Mouse (Mus musculus) stomach, embryonic 14.5 days (tissue): Measurements from ENCODE around the gene Wrap53. TPM values are rescaled to one million over a fixed set of nuclear protein-coding genes. Genes with fewer than 3 reads are reported as not detected.
A peak's percentile ranks its signal among the peaks of the same experiment; 100 is the strongest.
"Not testable (repeated sequence)": the region's sequence is repeated elsewhere in the genome, so short reads cannot be mapped to it uniquely, and the experiment has no call there.

ENCODE experiments used
- ATAC-seq: fragments of 200-750 bp; cut with Nextera tagmentation; 2 replicates; pipeline ENCODE4 v1.8.0; 2017; ENCODE audit warnings: low read depth, moderate TSS enrichment; ENCODE audit not compliant: insufficient number of reproducible peaks, insufficient read depth, low FRiP score
- H3K27ac ChIP-seq: fragments of 300-500 bp; sonication (generic); 2 replicates; pipeline ENCODE4 v1.5.1; 2014; ENCODE audit warnings: mild to moderate bottlenecking, low read length, moderate library complexity, mixed read lengths
- H3K27me3 ChIP-seq: fragments of 300-500 bp; sonication (generic); 2 replicates; pipeline ENCODE4 v1.6.1; 2014; ENCODE audit warnings: low read length, control low read depth, mixed read lengths; ENCODE audit not compliant: control insufficient read depth, insufficient read depth
- H3K36me3 ChIP-seq: fragments of 300-500 bp; sonication (generic); 2 replicates; pipeline ENCODE4 v1.6.1; 2014; ENCODE audit warnings: mild to moderate bottlenecking, control low read depth, low read length, moderate library complexity, mixed read lengths; ENCODE audit not compliant: control insufficient read depth, insufficient read depth
- H3K4me1 ChIP-seq: fragments of 300-500 bp; sonication (generic); 2 replicates; pipeline ENCODE4 v1.6.1; 2014; ENCODE audit warnings: low read length, control low read depth, mixed read lengths; ENCODE audit not compliant: control insufficient read depth, insufficient read depth
- H3K4me2 ChIP-seq: fragments of 300-500 bp; sonication (generic); replicated peaks from 2 replicates; pipeline ENCODE4 v1.6.1; 2014; ENCODE audit warnings: low read depth, low read length, control low read depth
- H3K4me3 ChIP-seq: fragments of 300-500 bp; sonication (generic); 2 replicates; pipeline ENCODE4 v1.5.1; 2014; ENCODE audit warnings: low read depth, low read length, control low read depth
- H3K9ac ChIP-seq: fragments of 300-500 bp; sonication (generic); replicated peaks from 2 replicates; pipeline ENCODE4 v1.6.1; 2014; ENCODE audit warnings: low read depth, mild to moderate bottlenecking, control low read depth, low read length, moderate library complexity, mixed read lengths
- H3K9me3 ChIP-seq: fragments of 300-500 bp; sonication (generic); 2 replicates; pipeline ENCODE4 v1.6.1; 2016; ENCODE audit warnings: low read depth, low read length, control low read depth; ENCODE audit not compliant: control insufficient read depth
- whole genome bisulfite sequencing: fragments of 180-500 bp; shearing (Covaris S2); extraction: QIAGEN DNeasy Blood & Tissue Kit; methylation state at CpG from one replicate; pipeline ENCODE4 v1.1.7; 2014; 5-methylcytosine and 5-hydroxymethylcytosine counted together
- polyA plus RNA-seq: library from polyadenylated mRNA; unstranded; fragments of >200 nt; fragmentation: Nextera tagmentation; extraction: Ambion mirVana; gene quantifications from 2 replicates; pipeline ENCODE4 v1.2.1, GENCODE M21; 2014

Gene Wrap53
- 22.1 and 23.1 TPM in 2 replicates for polyA plus RNA-seq

DNA sequence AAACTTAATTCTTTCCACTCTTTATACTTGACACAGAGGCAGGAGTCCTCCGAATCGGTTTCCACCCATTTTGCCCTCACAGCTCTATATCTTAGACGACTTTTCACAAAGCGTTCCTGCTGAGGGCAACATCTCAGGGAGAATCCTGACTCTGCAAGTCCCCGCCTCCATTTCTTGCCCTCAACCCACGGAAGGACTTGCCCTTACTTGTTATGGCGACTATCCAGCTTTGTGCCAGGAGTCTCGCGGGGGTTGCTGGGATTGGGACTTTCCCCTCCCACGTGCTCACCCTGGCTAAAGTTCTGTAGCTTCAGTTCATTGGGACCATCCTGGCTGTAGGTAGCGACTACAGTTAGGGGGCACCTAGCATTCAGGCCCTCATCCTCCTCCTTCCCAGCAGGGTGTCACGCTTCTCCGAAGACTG is at the start of gene Wrap53, which contains the start of gene Trp53:
Gene Wrap53, minus strand, starts transcription at position 165 of the 424 bp plus-strand sequence.
Gene Trp53, plus strand, starts transcription at position 269 of the 424 bp plus-strand sequence.
- ATAC-seq, result peak; percentile 76
- Histone ChIP-seq H3K4me2 (peak within 1 kb of the TSS; percentile 95), H3K27ac (peak within 1 kb of the TSS; percentile 96), H3K36me3 (peaks cover 13% of the 10 kb centered on the region; the same call in 1 of the 2 replicates), H3K9me3 (no peaks in the 10 kb centered on the region), H3K4me3 (peak within 1 kb of the TSS; percentile 53), H3K27me3 (no peaks in the 10 kb centered on the region), H3K4me1 (peaks cover 21% of the 10 kb centered on the region), H3K9ac (peak within 1 kb of the TSS; percentile 82)
- under 1% methylated on average over 13 of the region's 13 CpGs for WGBS

DNA sequence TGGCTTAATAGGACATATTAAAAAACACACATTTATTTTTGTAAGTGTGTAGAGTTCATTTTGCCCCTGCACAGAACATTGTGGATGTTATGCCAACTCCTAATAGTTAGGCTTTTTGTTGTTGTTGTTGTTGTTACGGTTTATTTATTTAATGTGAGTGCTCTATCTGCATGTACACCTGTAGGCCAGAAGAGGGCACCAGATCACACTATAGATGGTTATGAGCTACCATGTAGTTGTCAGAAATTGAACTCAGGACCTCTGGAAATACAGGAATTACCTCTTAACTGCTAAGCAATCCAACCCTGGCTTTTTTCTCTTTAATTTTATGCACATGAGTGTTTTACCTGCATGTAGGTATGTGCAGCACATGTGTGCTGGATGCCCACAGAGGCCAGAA is 49.7 kb upstream of the Wrap53 start:
- H3K4me3 ChIP-seq, result no peak overlapping the region
- H3K4me2 ChIP-seq, result no peak overlapping the region
- ATAC-seq, result no peak
- no peak overlapping the region for H3K9ac ChIP-seq
- H3K27me3 ChIP-seq, result no peaks in the 10 kb centered on the region
- H3K27ac ChIP-seq, result no peak overlapping the region
- 71% methylated on average over 1 of the region's 1 CpGs for WGBS
- no peaks in the 10 kb centered on the region for H3K36me3 ChIP-seq
- peaks cover 9% of the 10 kb centered on the region for H3K4me1 ChIP-seq
- no peaks in the 10 kb centered on the region for H3K9me3 ChIP-seq

DNA sequence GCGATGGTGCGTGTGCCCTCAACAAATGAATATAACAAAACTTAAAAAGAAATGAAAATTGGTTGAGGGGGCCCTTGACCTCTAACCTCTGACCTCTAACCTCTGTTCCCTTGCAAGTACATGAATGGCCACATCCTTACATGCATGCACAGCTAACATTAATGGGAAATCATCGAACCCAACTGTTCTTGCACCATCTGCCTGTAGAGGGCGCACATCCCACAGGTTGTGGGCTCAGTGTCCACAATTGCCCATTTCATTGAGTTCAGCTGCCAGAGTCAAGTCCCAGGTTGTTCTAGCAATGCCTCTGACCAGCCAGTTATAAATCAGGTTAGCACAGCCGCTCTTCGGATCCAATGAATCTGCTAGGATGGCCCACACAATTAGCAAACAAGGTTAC is 48.2 kb upstream of the Wrap53 start:
- Histone ChIP-seq H3K9ac (no peak overlapping the region), H3K4me3 (no peak overlapping the region), H3K27me3 (no peaks in the 10 kb centered on the region), H3K27ac (no peak overlapping the region), H3K4me2 (no peak overlapping the region), H3K36me3 (no peaks in the 10 kb centered on the region), H3K4me1 (no peaks in the 10 kb centered on the region), H3K9me3 (no peaks in the 10 kb centered on the region)
- 36% methylated on average over 6 of the region's 6 CpGs for WGBS
- ATAC-seq, result no peak

DNA sequence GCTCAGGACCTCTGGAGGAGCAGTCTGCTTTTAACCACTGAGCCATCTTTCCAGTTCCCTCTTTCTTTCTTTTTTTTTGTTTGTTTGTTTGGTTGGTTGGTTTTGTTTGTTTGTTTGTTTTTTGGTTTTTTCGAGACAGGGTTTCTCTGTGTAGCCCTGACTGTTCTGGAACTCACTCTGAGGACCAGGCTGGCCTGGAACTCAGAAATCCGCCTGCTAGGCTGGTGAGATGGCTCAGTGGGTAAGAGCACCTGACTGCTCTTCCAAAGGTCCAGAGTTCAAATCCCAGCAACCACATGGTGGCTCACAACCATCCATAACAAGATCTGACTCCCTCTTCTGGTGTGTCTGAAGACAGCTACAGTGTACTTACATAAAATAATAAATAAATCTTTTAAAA is 44.3 kb upstream of the Wrap53 start:
- H3K36me3 ChIP-seq, H3K4me1 ChIP-seq, H3K4me2 ChIP-seq, ATAC-seq, H3K27ac ChIP-seq, H3K4me3 ChIP-seq, H3K9ac ChIP-seq, H3K9me3 ChIP-seq, H3K27me3 ChIP-seq: not testable (repeated sequence)
- 81% methylated on average over 2 of the region's 2 CpGs for WGBS

DNA sequence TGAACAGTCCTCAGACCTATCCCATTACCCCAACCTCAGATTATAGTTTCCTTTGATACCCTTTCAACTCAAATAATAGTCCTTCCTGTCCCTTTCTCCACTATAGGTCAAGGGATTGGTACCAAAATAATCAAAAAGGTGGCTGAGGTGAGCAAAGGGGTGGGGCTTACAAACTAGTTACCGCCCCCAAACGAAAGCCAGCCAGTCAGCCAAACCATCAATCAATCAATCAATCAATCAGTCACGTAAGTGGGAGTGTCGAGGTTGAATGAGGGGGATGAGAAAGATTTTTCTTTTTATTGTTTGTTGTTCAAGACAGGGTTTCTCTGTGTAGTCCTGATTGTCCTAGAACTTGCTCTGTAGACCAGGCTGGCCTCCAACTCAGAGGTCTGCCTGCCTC is 43.0 kb upstream of the Wrap53 start:
- H3K4me2 ChIP-seq, result peak overlapping the region; percentile 72; the same call in 1 of the 2 replicates
- no peak overlapping the region for H3K27ac ChIP-seq
- no peak overlapping the region for H3K4me3 ChIP-seq
- 59% methylated on average over 4 of the region's 4 CpGs for WGBS
- H3K9ac ChIP-seq, result no peak overlapping the region
- no peaks in the 10 kb centered on the region for H3K9me3 ChIP-seq
- no peak for ATAC-seq
- H3K36me3 ChIP-seq, result no peaks in the 10 kb centered on the region
- 0 out of 2 replicates have a peak, but pooled peaks cover 2% of the 10 kb centered on the region for H3K4me1 ChIP-seq
- no peaks in the 10 kb centered on the region for H3K27me3 ChIP-seq

DNA sequence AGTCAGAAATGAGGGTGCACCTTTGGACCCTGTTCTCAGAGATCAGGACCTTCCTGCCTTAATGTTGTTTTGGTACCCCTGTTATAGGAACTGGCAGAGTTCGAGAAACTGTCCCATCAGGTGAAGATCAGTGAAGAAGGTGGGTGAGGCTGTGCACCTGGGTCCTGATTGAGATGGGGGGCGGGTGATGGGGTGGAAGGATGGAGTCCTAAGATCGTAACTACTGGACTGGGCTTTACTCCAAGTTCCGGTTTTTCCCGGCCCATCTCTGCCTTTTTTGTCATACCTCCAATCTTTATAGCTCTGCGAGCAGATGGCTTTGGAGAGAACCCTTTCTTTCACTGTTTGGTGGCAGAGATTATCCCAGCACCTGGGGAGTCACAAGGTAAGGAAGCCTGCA is 42.4 kb upstream of the Wrap53 start:
- no peak for ATAC-seq
- WGBS, result 29% methylated on average over 6 of the region's 6 CpGs
- H3K27ac ChIP-seq, result peak overlapping the region; percentile 46; the same call in 1 of the 2 replicates

DNA sequence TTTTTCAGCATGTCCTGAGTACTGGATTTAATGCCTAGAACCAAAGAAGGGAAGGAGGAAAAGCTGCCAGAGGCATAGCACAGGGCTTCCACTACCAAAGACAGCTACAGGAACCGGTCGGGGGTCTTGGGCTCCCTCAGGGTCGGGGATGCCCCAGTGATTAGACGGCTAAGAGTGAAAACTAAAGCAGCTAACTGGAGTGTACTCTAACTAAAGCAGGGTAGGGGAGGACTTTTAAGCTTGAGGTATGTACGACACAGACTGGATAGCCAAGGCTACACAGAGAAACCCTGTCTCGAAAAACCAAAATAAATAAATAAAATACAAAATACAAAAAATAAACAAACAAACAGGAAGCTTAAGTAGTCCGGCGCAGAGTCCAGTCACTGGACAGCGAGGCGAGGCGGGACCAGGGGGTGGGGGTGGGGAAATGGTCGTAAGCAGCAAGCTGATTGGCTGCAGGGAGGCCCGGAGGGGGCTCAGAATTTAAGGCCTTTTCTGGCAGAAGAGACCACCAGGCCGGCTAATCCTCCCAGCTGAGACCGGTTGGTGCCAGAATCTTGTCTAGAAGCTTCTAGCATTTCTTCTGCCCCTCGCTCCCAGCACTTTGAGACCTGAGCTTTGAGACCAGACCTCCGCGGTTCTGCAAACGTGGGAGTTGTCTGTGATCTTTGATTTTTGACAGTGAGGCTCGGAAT is 41.7 kb upstream of the Wrap53 start, which contains the start of gene Sat2:
Gene Sat2, plus strand, starts transcription at position 454 of the 698 bp plus-strand sequence.
- Histone ChIP-seq H3K4me2 (peak within 1 kb of the TSS; percentile 72), H3K4me1 (0 out of 2 replicates have a peak, but pooled peaks cover 2% of the 10 kb centered on the region), H3K27me3 (no peaks in the 10 kb centered on the region), H3K9me3 (no peaks in the 10 kb centered on the region), H3K4me3 (peak within 1 kb of the TSS; percentile 39), H3K36me3 (no peaks in the 10 kb centered on the region), H3K27ac (peak within 1 kb of the TSS; percentile 46; the same call in 1 of the 2 replicates), H3K9ac (peak within 1 kb of the TSS; percentile 59)
- 2% methylated on average over 20 of the region's 20 CpGs for WGBS
- ATAC-seq, result peak; percentile 86

More for the DNA sequence above, 42.4 kb upstream of the Wrap53 start:
- Histone ChIP-seq H3K27me3 (no peaks in the 10 kb centered on the region), H3K9me3 (no peaks in the 10 kb centered on the region), H3K9ac (peak overlapping the region; percentile 59), H3K4me2 (peak overlapping the region; percentile 72), H3K4me1 (0 out of 2 replicates have a peak, but pooled peaks cover 2% of the 10 kb centered on the region), H3K4me3 (peak overlapping the region; percentile 39), H3K36me3 (no peaks in the 10 kb centered on the region)

DNA sequence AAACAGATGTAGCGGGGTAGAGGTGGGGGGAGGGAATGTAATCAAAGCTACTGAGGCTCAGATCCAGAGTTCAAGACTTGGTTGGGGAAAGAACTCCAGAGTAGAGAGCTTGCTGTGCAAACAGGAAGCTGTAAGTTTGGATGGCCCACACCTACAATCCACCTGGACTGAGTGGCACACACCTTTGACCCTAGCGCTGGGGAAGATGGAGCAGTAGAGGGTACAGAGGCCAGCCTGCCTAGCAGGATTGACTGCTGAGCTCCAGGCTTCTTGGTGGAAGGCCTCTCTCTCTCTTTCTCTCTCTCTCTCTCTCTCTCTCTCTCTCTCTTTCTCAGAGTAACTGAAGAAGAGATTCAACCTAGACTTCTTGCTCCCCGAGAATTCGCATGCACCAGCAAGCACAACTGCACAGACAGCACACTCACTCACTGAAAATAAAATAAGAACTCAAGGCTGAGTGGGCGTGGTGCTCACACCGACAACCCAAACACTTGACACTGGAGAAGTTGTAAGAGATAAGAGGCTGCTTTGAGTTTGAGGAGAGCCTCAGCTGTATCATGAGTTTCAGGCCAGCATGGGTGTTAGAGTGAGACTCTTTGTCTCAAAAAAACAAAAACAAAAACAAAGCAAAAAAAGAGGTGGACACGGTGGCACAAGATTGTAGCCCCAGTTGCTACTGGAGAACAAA is 40.5 kb upstream of the Wrap53 start:
- no peak overlapping the region for H3K27ac ChIP-seq
- 0 out of 2 replicates have a peak, but pooled peaks cover 2% of the 10 kb centered on the region for H3K4me1 ChIP-seq
- H3K27me3 ChIP-seq, result no peaks in the 10 kb centered on the region
- H3K4me2 ChIP-seq, result no peak overlapping the region
- no peaks in the 10 kb centered on the region for H3K9me3 ChIP-seq
- no peak overlapping the region for H3K9ac ChIP-seq
- no peak for ATAC-seq
- WGBS, result 76% methylated on average over 7 of the region's 7 CpGs
- H3K4me3 ChIP-seq, result no peak overlapping the region
- H3K36me3 ChIP-seq, result no peaks in the 10 kb centered on the region
